Mouse (Mus musculus): ENCODE data around the gene Cdc6. TPM values are rescaled to one million over a fixed set of nuclear protein-coding genes. Genes with fewer than 3 reads are reported as not detected.

Gene Cdc6
- polyA plus RNA-seq (2012; rRNA removed) = 0.30 and 0.36 TPM in 2 replicates

DNA sequence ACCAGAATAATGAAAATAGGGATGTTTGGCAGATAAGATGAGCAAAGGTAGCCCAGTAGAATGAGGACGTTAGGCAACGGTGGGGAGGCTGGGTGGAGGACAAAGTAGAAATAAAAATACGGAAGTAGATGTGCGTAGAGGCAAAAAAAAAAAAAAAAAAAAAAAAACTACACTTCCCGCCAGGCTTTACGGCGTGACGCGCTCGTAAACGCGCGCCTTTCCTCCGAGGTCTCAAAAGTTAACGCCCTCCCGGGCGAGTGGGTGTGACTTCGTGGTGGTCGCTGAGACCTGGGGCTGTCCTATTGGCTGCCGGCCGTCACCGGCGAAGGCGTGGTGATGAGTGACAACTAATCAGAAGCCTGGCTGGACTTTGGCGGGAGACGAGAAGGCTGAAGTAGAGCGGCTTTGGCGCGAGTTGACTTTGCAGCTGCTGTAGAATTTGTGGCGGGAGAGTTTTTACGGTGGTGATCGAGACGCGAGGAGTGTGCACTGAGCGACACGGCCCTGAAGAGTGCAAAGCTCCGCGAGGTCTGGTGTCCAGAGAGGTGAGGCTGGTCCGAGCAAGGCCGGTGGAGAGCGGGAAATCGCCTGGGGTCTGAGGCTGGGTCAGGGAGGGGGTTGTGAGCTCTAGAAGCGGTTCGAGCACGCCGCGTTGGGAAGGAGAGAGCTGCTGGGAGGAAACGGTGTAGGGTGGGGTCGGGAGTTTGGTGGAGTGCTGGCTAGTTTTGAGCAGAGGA lies at the start of gene Cdc6:
Cdc6 (plus strand) TSS at position 365 of the 737 bp plus-strand sequence.
- DNase-seq = peak; percentile 90 to 95
- Histone ChIP-seq H3K4me3 (replicated peaks; ENCODE audit: insufficient read depth, low read depth, low read length) (peak within 1 kb of the TSS; percentile 62), H3K27ac (ENCODE audit: insufficient read depth, low read length) (no peak within 1 kb of the TSS), H3K27me3 (ENCODE audit: control insufficient read depth, insufficient read depth, low read length) (no peaks in the 10 kb centered on the region), H3K4me1 (ENCODE audit: control insufficient read depth, insufficient read depth, low read length) (no peaks in the 10 kb centered on the region; the same call in 1 of the 2 replicates)
- TF ChIP-seq CTCF (IDR thresholded peaks at IDR 0.05; ENCODE audit: borderline replicate concordance, insufficient read depth, low read depth, low read length) = no peak
- TF ChIP-seq POLR2A (IDR thresholded peaks at IDR 0.05; ENCODE audit: borderline replicate concordance, insufficient read depth, low read length) = no peak
- WGBS = under 1% methylated on average over 49 of the region's 49 CpGs

- no peaks in the 10 kb centered on the region for H3K4me1 ChIP-seq (ENCODE audit: control insufficient read depth, insufficient read depth, low read length)
- H3K27ac ChIP-seq (ENCODE audit: insufficient read depth, low read length) = no peak overlapping the region
- no peaks in the 10 kb centered on the region for H3K27me3 ChIP-seq (ENCODE audit: control insufficient read depth, insufficient read depth, low read length)
- peak; percentile 80 to 90 for DNase-seq
- no peak overlapping the region for H3K4me3 ChIP-seq (replicated peaks; ENCODE audit: insufficient read depth, low read depth, low read length)
- TF ChIP-seq CTCF (IDR thresholded peaks at IDR 0.05; ENCODE audit: borderline replicate concordance, insufficient read depth, low read depth, low read length) = peak; percentile 73
- TF ChIP-seq POLR2A (IDR thresholded peaks at IDR 0.05; ENCODE audit: borderline replicate concordance, insufficient read depth, low read length) = no peak
- WGBS = 32% methylated on average over 14 of the region's 14 CpGs
Observed at GRCm38 (mm10) chr11:98858759-98859731, 48.6 kb upstream of the Cdc6 start.

GRCm38 (mm10) chr11:98863028-98863750 lies 44.4 kb upstream of the Cdc6 start, which contains the start of gene Wipf2:
Gene Wipf2, plus strand, starts transcription at chr11:98863638.
- peak; percentile 94 to 95 for DNase-seq
- H3K27me3 ChIP-seq (ENCODE audit: control insufficient read depth, insufficient read depth, low read length) = no peaks in the 10 kb centered on the region
- TF ChIP-seq POLR2A (IDR thresholded peaks at IDR 0.05; ENCODE audit: borderline replicate concordance, insufficient read depth, low read length) (peak; percentile 91), CTCF (IDR thresholded peaks at IDR 0.05; ENCODE audit: borderline replicate concordance, insufficient read depth, low read depth, low read length) (peak; percentile 58; the same call in 1 of the 2 replicates)
- H3K27ac ChIP-seq (ENCODE audit: insufficient read depth, low read length) = peak within 1 kb of the TSS; percentile 87
- H3K4me1 ChIP-seq (ENCODE audit: control insufficient read depth, insufficient read depth, low read length) = peaks cover 4% of the 10 kb centered on the region; the same call in 1 of the 2 replicates
- H3K4me3 ChIP-seq (replicated peaks; ENCODE audit: insufficient read depth, low read depth, low read length) = peak within 1 kb of the TSS; percentile 100
- 7% methylated on average over 38 of the region's 41 CpGs for WGBS

DNA sequence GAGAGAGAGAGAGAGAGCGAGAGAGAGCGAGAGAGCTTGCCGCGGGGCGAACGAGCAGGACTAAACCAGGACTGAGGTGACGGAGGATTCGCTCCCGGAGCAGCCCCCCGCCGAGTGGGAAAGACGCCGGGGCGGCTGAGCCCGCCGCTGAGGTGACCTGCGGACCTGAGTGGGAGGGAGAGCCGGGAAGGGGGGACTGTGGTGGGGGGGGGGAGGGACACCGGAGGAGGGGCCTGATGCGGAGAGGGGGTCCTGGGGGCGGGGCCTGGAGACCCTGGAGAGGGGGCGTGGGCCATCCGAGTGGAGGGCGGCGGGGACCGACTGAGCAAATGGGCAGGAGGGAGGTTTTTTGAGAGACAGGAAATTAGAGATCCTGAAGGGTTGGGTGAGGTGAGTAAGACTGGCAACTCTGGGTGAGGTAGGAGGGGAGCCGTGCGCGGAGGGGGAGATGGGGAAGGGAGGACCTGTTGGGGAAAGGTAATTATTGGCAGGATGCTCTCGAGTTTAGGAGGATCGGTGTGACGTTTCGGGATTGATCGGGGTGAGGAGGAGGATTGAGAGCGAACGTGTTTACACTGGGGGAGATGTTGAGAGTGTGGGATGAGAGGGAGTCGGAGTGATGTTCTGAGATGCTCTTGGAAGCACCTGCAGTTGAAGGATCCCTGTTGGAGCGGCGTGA lies 43.7 kb upstream of the Cdc6 start:
- under 1% methylated on average over 39 of the region's 39 CpGs for WGBS
- DNase-seq = no peak
- Histone ChIP-seq H3K27me3 (ENCODE audit: control insufficient read depth, insufficient read depth, low read length) (no peaks in the 10 kb centered on the region), H3K27ac (ENCODE audit: insufficient read depth, low read length) (peak overlapping the region; percentile 87), H3K4me3 (replicated peaks; ENCODE audit: insufficient read depth, low read depth, low read length) (peak overlapping the region; percentile 100), H3K4me1 (ENCODE audit: control insufficient read depth, insufficient read depth, low read length) (peaks cover 8% of the 10 kb centered on the region)
- TF ChIP-seq CTCF (IDR thresholded peaks at IDR 0.05; ENCODE audit: borderline replicate concordance, insufficient read depth, low read depth, low read length) (no peak), POLR2A (IDR thresholded peaks at IDR 0.05; ENCODE audit: borderline replicate concordance, insufficient read depth, low read length) (no peak)

- 41% methylated on average over 12 of the region's 12 CpGs for WGBS
- Histone ChIP-seq H3K27me3 (ENCODE audit: control insufficient read depth, insufficient read depth, low read length) (no peaks in the 10 kb centered on the region), H3K4me1 (ENCODE audit: control insufficient read depth, insufficient read depth, low read length) (peaks cover 24% of the 10 kb centered on the region), H3K27ac (ENCODE audit: insufficient read depth, low read length) (no peak overlapping the region), H3K4me3 (replicated peaks; ENCODE audit: insufficient read depth, low read depth, low read length) (no peak overlapping the region)
- peak in 1 of 2 experiments; percentile 59 for DNase-seq
- TF ChIP-seq POLR2A (IDR thresholded peaks at IDR 0.05; ENCODE audit: borderline replicate concordance, insufficient read depth, low read length) (no peak), CTCF (IDR thresholded peaks at IDR 0.05; ENCODE audit: borderline replicate concordance, insufficient read depth, low read depth, low read length) (no peak)
Observed at GRCm38 (mm10) chr11:98867293-98867692, 40.3 kb upstream of the Cdc6 start.

DNA sequence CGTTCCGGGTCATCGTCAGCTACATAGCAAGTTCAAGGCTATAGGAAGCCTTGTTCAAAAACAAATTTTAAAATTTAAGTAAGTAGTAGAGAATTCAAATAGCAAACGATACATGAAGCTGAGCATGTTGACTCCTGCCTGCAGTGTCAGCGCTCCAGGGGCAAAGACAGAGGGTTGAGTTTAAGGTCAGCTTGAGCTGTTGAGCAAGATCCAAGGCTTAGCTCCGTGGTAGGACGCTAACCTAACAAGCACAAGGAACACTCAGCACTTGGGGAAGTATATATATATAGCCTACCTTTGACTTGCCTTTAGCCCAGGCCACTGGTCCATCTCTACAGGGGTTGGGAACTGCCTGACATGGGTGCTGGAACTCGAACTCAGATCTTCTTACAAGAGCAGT lies 37.7 kb upstream of the Cdc6 start:
- 89% methylated on average over 8 of the region's 8 CpGs for WGBS
- no peak for DNase-seq
- TF ChIP-seq CTCF (IDR thresholded peaks at IDR 0.05; ENCODE audit: borderline replicate concordance, insufficient read depth, low read depth, low read length) = no peak
- TF ChIP-seq POLR2A (IDR thresholded peaks at IDR 0.05; ENCODE audit: borderline replicate concordance, insufficient read depth, low read length) = no peak
- Histone ChIP-seq H3K27me3 (ENCODE audit: control insufficient read depth, insufficient read depth, low read length) (no peaks in the 10 kb centered on the region), H3K4me1 (ENCODE audit: control insufficient read depth, insufficient read depth, low read length) (peaks cover 25% of the 10 kb centered on the region), H3K4me3 (replicated peaks; ENCODE audit: insufficient read depth, low read depth, low read length) (no peak overlapping the region), H3K27ac (ENCODE audit: insufficient read depth, low read length) (no peak overlapping the region)

Data from cerebellum, adult 2 months (tissue).